Mouse (Mus musculus) ES-Bruce4 (cell line): ENCODE results near the gene Ksr2.

ENCODE experiments used
- CTCF ChIP-seq: IDR thresholded peaks from one replicate; pipeline ENCODE4 v1.8.1; 2011; ENCODE audit warnings: low read depth, low read length
- EP300 ChIP-seq: IDR thresholded peaks from 2 replicates; pipeline ENCODE4 v1.6.1; 2011; ENCODE audit warnings: low read depth, low read length; ENCODE audit not compliant: insufficient read depth
- POLR2A ChIP-seq: IDR thresholded peaks from one replicate; pipeline ENCODE4 v1.8.1; 2011; ENCODE audit warnings: low read length; ENCODE audit not compliant: insufficient read depth

- TF ChIP-seq CTCF (no peak), POLR2A (no peak), EP300 (no peak)
These were observed 30.1 kb downstream of the Ksr2 start for GRCm38 (mm10) chr5:117443902-117444301.
